ENCODE assay signal across 8 mouse cellular contexts in the genomic region with DNA sequence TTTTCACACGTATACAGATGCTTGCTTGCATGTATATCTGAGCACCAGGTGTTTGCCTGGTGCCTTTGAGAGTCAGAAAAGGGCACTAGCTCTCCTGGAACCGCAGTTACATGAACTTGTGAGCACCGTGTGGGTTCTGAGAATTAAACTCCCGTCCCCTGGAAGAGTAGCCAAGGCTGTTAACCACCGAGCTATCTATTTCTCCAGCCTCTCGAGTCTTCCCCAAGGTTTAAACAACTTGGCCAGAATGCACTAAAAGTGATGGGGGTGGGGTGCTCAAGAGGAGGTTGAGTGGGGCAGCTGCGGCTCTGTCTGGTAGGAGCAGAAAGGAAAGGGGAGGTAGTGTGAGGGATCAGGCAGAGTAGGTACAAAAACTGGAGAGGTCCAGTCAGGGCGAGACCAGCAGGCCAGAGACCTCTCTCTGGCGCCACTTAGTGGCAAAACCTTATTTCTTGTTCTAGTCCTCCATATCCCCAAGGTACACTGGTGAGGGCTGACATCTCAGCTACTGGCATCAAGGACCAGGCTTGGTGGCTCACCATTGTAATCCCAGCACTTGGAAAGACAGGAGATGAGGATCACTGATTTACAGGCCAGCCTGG. TPM values are rescaled to one million over a fixed set of nuclear protein-coding genes. Genes with fewer than 3 reads are reported as not detected.
DNase-seq lines count a peak whose midpoint lies in the region; ATAC-seq and TF ChIP-seq lines count a peak whose summit lies in the region.

No protein-coding gene starts in this region.

- H3K79me2 ChIP-seq in heart, adult 2 months (replicated peaks; ENCODE audit: control insufficient read depth, insufficient read depth, low read length): no peaks in the 10 kb centered on the region

- H3K4me2 ChIP-seq in embryonic facial prominence, embryonic 12.5 days (replicated peaks): no peak overlapping the region

- no peak for TF ChIP-seq POLR2A in heart, adult 2 months (IDR thresholded peaks at IDR 0.05; ENCODE audit: insufficient read depth, low read depth, low read length)
- no peak for TF ChIP-seq POLR2A in thymus, adult 2 months (IDR thresholded peaks at IDR 0.05; ENCODE audit: control insufficient read depth, extremely low read depth, insufficient read depth, low read length, poor library complexity)

- 28% methylated on average over 9 of the region's 9 CpGs for WGBS in embryonic facial prominence, embryonic 12.5 days
- WGBS in heart, adult 2 months: 18% methylated on average over 9 of the region's 9 CpGs
- WGBS in thymus, adult 2 months: 3% methylated on average over 9 of the region's 9 CpGs

- H3K36me3 ChIP-seq in embryonic facial prominence, embryonic 12.5 days: no peaks in the 10 kb centered on the region
- H3K36me3 ChIP-seq in heart, adult 2 months (ENCODE audit: control insufficient read depth, insufficient read depth, low read length): no peaks in the 10 kb centered on the region
- H3K36me3 ChIP-seq in thymus, adult 2 months (ENCODE audit: control insufficient read depth, insufficient read depth, low read length): no peaks in the 10 kb centered on the region

- no peak for ATAC-seq in embryonic facial prominence, embryonic 12.5 days (ENCODE audit: insufficient number of reproducible peaks, insufficient read depth, low FRiP score, low TSS enrichment)

- H3K27me3 ChIP-seq in embryonic facial prominence, embryonic 12.5 days: no peaks in the 10 kb centered on the region
- H3K27me3 ChIP-seq in heart, adult 2 months (ENCODE audit: control insufficient read depth, insufficient read depth, low read length): no peaks in the 10 kb centered on the region
- no peaks in the 10 kb centered on the region for H3K27me3 ChIP-seq in thymus, adult 2 months (ENCODE audit: control insufficient read depth, insufficient read depth, low read length)

- H3K9me3 ChIP-seq in embryonic facial prominence, embryonic 12.5 days: no peaks in the 10 kb centered on the region

- H3K4me1 ChIP-seq in embryonic facial prominence, embryonic 12.5 days: peaks cover 2% of the 10 kb centered on the region; the same call in 1 of the 2 replicates
- H3K4me1 ChIP-seq in heart, adult 2 months (ENCODE audit: control insufficient read depth, insufficient read depth, low read length): peaks cover 14% of the 10 kb centered on the region
- peaks cover 38% of the 10 kb centered on the region for H3K4me1 ChIP-seq in thymus, adult 2 months (replicated peaks; ENCODE audit: control insufficient read depth, insufficient read depth, low read length)

- TF ChIP-seq EP300 in heart, adult 2 months (IDR thresholded peaks at IDR 0.05; ENCODE audit: insufficient read depth, low read depth, low read length): peak; percentile 85; the same call in 1 of the 2 replicates

- peak; percentile 90 for TF ChIP-seq CTCF in heart, adult 2 months (IDR thresholded peaks at IDR 0.05)
- peak; percentile 71; the same call in 1 of the 2 replicates for TF ChIP-seq CTCF in thymus, adult 2 months (IDR thresholded peaks at IDR 0.05; ENCODE audit: borderline replicate concordance, control insufficient read depth, extremely low read depth, insufficient read depth, low read length, poor library complexity)

- no peak overlapping the region for H3K9ac ChIP-seq in embryonic facial prominence, embryonic 12.5 days
- peak overlapping the region; percentile 26; the same call in 1 of the 2 replicates for H3K9ac ChIP-seq in heart, adult 2 months (ENCODE audit: low read depth, low read length)

- no peak overlapping the region for H3K4me3 ChIP-seq in embryonic facial prominence, embryonic 12.5 days
- H3K4me3 ChIP-seq in heart, adult 2 months: no peak overlapping the region
- H3K4me3 ChIP-seq in thymus, adult 2 months (ENCODE audit: control insufficient read depth, insufficient read depth, low read length): peak overlapping the region; percentile 29

- intact Hi-C loops in heart, adult 2 months (cut with DNase I): loop anchor here (5.0 kb wide), 2 partner anchors 115 to 165 kb away; a partner anchor contains a TSS

- DNase-seq in CD8-positive naive resting alpha-beta T cell, adult 2 months (ENCODE audit: low read depth in 2 of 2, low spot score in 2 of 2): peak; percentile 59 to 77
- peak; percentile 59 for DNase-seq in adrenal gland, postnatal 25 days
- peak; percentile 67 to 83 for DNase-seq in heart, adult 2 months
- DNase-seq in kidney, adult 9 months: peak; percentile 95
- peak; percentile 84 for DNase-seq in liver
- peak; percentile 87 for DNase-seq in naive thymus-derived CD4-positive, alpha-beta T cell, adult 2 months (ENCODE audit: low read depth)
- DNase-seq in thymus, adult 2 months: peak; percentile 83

- 0 out of 2 replicates have a peak overlapping the region, but pooled peaks have one; percentile 47 for H3K27ac ChIP-seq in embryonic facial prominence, embryonic 12.5 days
- H3K27ac ChIP-seq in heart, adult 2 months: peak overlapping the region; percentile 46
- peak overlapping the region; percentile 39; the same call in 1 of the 2 replicates for H3K27ac ChIP-seq in thymus, adult 2 months (ENCODE audit: control insufficient read depth, insufficient read depth, low read length)

RNA-seq across cellular contexts. Expression of a gene that starts 25.6 kb away (rescaled TPM):
- 2,846 and 3,181 TPM in 2 replicates for total RNA-seq in adrenal gland, postnatal 25 days (2021)
- 13,963 and 14,730 TPM in 2 replicates for polyA plus RNA-seq in embryonic facial prominence, embryonic 12.5 days (2016; fragmentation: Nextera tagmentation; extraction: Ambion mirVana)
- 100 to 1,000 TPM; 679 to 987 TPM for total RNA-seq in heart, adult 2 months (2021)
- polyA plus RNA-seq in heart, adult 2 months (2012; rRNA removed): 1,148 and 1,181 TPM in 2 replicates
- 6,903 and 9,637 TPM in 2 replicates for polyA plus RNA-seq in thymus, adult 2 months (2012; rRNA removed)

RNA-seq across cellular contexts. Expression of a gene that starts 28.0 kb away (rescaled TPM):
- total RNA-seq in adrenal gland, postnatal 25 days (2021): 36.1 and 51.3 TPM in 2 replicates
- 506 and 520 TPM in 2 replicates for polyA plus RNA-seq in embryonic facial prominence, embryonic 12.5 days (2016; fragmentation: Nextera tagmentation; extraction: Ambion mirVana)
- total RNA-seq in heart, adult 2 months (2021): 10 to 100 TPM; 18.7 to 22.5 TPM
- polyA plus RNA-seq in heart, adult 2 months (2012; rRNA removed): 37.0 and 47.7 TPM in 2 replicates
- 148 and 157 TPM in 2 replicates for polyA plus RNA-seq in thymus, adult 2 months (2012; rRNA removed)

RNA-seq across cellular contexts. Expression of a gene that starts 37.0 kb away (rescaled TPM):
- total RNA-seq in adrenal gland, postnatal 25 days (2021): 14.5 and 19.8 TPM in 2 replicates
- polyA plus RNA-seq in embryonic facial prominence, embryonic 12.5 days (2016; fragmentation: Nextera tagmentation; extraction: Ambion mirVana): 14.6 and 16.5 TPM in 2 replicates
- total RNA-seq in heart, adult 2 months (2021): 1 to 10 TPM; 4.0 to 4.5 TPM
- 6.9 and 7.6 TPM in 2 replicates for polyA plus RNA-seq in heart, adult 2 months (2012; rRNA removed)
- polyA plus RNA-seq in thymus, adult 2 months (2012; rRNA removed): 25.8 and 29.9 TPM in 2 replicates
